Mouse (Mus musculus) gonadal fat pad, adult 2 months (tissue): Measurements from ENCODE around the gene Rrp15. TPM values are rescaled to one million over a fixed set of nuclear protein-coding genes. Genes with fewer than 3 reads are reported as not detected.
A peak's percentile ranks its signal among the peaks of the same experiment; 100 is the strongest.
"Not testable (repeated sequence)": the region's sequence is repeated elsewhere in the genome, so short reads cannot be mapped to it uniquely, and the experiment has no call there.

Experiments used
- DNase-seq: peaks from one replicate; pipeline ENCODE4 v3.0.0-alpha.2; 2012; ENCODE audit warnings: low read depth
- polyA plus RNA-seq: library from polyadenylated mRNA; depleted of rRNA; stranded (reverse); fragments of >200 nt; gene quantifications from 2 replicates; pipeline ENCODE4 v1.2.3, GENCODE M21; 2012; rRNA removed

Rrp15 gene
- 2.9 and 4.0 TPM in 2 replicates for polyA plus RNA-seq

- peak; percentile 47 for DNase-seq
Observed at GRCm38 (mm10) chr1:186748724-186749653, at the start of gene Rrp15. TSS of gene Rrp15 (minus strand) at chr1:186749358.

- DNase-seq: no peak
Observed at GRCm38 (mm10) chr1:186797991-186798390, 48.8 kb upstream of the Rrp15 start.

- DNase-seq: no peak
Observed at GRCm38 (mm10) chr1:186785359-186785758, 36.2 kb upstream of the Rrp15 start.

- DNase-seq: no peak
Observed at GRCm38 (mm10) chr1:186780826-186781225, 31.7 kb upstream of the Rrp15 start.

GRCm38 (mm10) chr1:186773124-186773523 is 24.0 kb upstream of the Rrp15 start:
- no peak for DNase-seq

GRCm38 (mm10) chr1:186772547-186773077 is 23.5 kb upstream of the Rrp15 start:
- DNase-seq: no peak

GRCm38 (mm10) chr1:186772005-186772404 is 22.8 kb upstream of the Rrp15 start:
- no peak for DNase-seq

- DNase-seq: no peak
Observed at GRCm38 (mm10) chr1:186770659-186771058, 21.5 kb upstream of the Rrp15 start.

GRCm38 (mm10) chr1:186768392-186768791 is 19.2 kb upstream of the Rrp15 start:
- DNase-seq: no peak

GRCm38 (mm10) chr1:186763451-186763850 is 14.3 kb upstream of the Rrp15 start:
- DNase-seq: not testable (repeated sequence)

- no peak for DNase-seq
Observed at GRCm38 (mm10) chr1:186749675-186750283, 621 bp upstream of the Rrp15 start.

GRCm38 (mm10) chr1:186739828-186740227 is 9.3 kb downstream of the Rrp15 start:
- DNase-seq: no peak

- no peak for DNase-seq
Observed at GRCm38 (mm10) chr1:186735537-186735936, 13.6 kb downstream of the Rrp15 start.

GRCm38 (mm10) chr1:186733052-186733451 is 16.1 kb downstream of the Rrp15 start:
- no peak for DNase-seq

- no peak for DNase-seq
Observed at GRCm38 (mm10) chr1:186728778-186729177, 20.4 kb downstream of the Rrp15 start.

- DNase-seq: no peak
Observed at GRCm38 (mm10) chr1:186726117-186726516, 23.0 kb downstream of the Rrp15 start.

GRCm38 (mm10) chr1:186722299-186722698 is 26.9 kb downstream of the Rrp15 start:
- no peak for DNase-seq

- DNase-seq: no peak
Observed at GRCm38 (mm10) chr1:186721846-186722245, 27.3 kb downstream of the Rrp15 start.

GRCm38 (mm10) chr1:186721166-186721565 is 28.0 kb downstream of the Rrp15 start:
- DNase-seq: no peak

GRCm38 (mm10) chr1:186719708-186720107 is 29.4 kb downstream of the Rrp15 start:
- DNase-seq: no peak

GRCm38 (mm10) chr1:186718881-186719280 is 30.3 kb downstream of the Rrp15 start:
- no peak for DNase-seq

GRCm38 (mm10) chr1:186714980-186715896 is 33.9 kb downstream of the Rrp15 start:
- DNase-seq: no peak
